Mouse (Mus musculus) thymus, adult 2 months (tissue): Measurements from ENCODE around the gene Aym1.

Experiments used
- CTCF ChIP-seq: fragments of 200-500 bp; IDR thresholded peaks from 2 replicates; pipeline ENCODE4 v1.5.1; 2012; ENCODE audit warnings: mild to moderate bottlenecking, control low read depth, low read length, moderate library complexity, borderline replicate concordance; ENCODE audit not compliant: control insufficient read depth, poor library complexity, insufficient read depth; ENCODE audit errors: extremely low read depth
- POLR2A ChIP-seq: fragments of 200-500 bp; IDR thresholded peaks from 2 replicates; pipeline ENCODE4 v1.6.1; 2012; ENCODE audit warnings: mild to moderate bottlenecking, low read length, control low read depth, moderate library complexity; ENCODE audit not compliant: control insufficient read depth, poor library complexity, insufficient read depth; ENCODE audit errors: extremely low read depth

- TF ChIP-seq CTCF (no peak), POLR2A (no peak)
Observed at GRCm38 (mm10) chr5:113379416-113379815, 22.3 kb downstream of the Aym1 start.
